Mouse (Mus musculus): Measurements from ENCODE around the gene Cldn24.
"Not testable (repeated sequence)": the region's sequence is repeated elsewhere in the genome, so short reads cannot be mapped to it uniquely, and the experiment has no call there.

The Cldn24 gene

GRCm38 (mm10) chr8:47821843-47822242, at the start of gene Cldn24:
TSS of gene Cldn24 (plus strand) at chr8:47822143.
- no peak for DNase-seq (ENCODE audit: low read depth, low spot score)

DNA sequence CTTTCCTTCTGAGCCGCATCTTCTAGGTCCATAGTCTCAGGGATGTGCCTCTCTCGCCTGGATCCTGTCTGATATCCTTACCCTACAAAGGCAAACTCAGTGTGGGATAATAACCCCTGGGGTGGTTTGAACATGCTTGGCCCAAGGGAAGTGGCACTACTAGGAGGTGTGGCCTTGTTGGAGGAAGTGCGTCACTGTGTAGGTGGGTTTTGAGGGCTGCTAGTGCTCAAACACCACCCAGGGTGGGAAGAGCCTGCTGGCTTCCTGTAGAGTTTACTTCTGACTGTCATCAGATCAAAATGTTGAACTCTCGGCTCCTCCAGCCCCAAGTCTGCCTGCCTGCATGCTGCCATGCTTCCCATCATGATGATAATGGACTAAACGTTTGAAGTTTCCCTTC, 49.0 kb upstream of the Cldn24 start:
- DNase-seq (ENCODE audit: low read depth, low spot score) = no peak

DNA sequence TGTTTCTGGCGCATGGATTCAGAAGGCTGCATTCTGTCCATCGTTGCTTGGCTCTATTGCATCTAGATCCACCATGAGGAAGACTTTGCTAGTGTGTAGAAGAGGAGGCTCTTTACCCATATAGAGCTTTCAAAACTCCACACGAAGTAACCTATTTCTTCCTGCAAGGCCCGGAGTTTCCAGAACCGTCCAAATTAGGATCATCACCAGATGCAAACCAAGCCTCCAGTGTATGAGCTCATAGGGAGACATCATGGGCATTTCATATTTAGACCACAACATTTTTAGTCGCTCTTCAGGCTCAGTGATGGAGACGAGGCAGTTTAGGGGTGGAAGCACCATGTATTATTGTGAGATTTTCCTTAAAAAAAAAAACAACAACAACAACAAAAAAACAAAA, 44.5 kb upstream of the Cldn24 start:
- no peak for DNase-seq (ENCODE audit: low read depth, low spot score)

- DNase-seq (ENCODE audit: low read depth, low spot score) = no peak
These were observed 42.4 kb upstream of the Cldn24 start for GRCm38 (mm10) chr8:47779589-47779988.

GRCm38 (mm10) chr8:47781881-47782280, 40.1 kb upstream of the Cldn24 start:
- no peak for DNase-seq (ENCODE audit: low read depth, low spot score)

DNA sequence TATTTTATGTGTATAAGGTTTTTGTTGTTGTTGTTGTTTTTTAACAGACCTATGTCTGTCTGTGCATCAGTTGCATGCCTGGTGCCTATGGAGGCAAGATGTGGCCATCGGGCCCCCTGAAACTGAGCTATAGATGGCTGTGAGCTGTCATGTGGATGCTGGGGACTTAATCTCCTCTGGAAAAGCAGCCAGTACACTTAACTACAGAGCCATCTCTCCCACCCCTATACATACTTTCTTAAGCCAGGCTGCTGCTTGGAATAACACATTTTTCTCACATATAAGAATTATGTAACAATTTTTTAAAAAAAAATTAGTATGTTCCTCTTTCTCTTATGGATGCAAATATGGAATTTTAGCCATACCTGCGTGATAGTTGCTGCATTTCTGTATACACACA, 38.4 kb upstream of the Cldn24 start:
- no peak for DNase-seq (ENCODE audit: low read depth, low spot score)

GRCm38 (mm10) chr8:47783944-47784343, 38.0 kb upstream of the Cldn24 start:
- DNase-seq (ENCODE audit: low read depth, low spot score) = no peak

DNA sequence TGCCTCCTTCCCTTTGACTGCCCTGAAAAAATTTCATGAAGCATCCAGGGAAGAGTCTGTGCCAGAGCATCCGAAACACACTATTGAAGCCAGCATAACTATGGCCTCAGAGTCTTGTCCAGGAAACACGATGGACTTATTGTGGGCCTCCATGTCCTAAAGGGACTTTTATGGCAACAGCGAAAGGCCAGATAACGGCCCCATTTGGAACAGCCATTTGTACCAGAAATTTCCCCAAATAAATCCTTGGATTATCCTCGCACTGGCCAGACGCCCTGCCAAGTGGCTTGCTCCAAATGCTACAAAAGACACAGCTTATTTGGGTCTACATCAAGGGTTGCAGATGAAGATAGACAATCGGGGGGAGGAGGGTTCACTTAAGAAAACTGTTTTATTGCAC, 37.5 kb upstream of the Cldn24 start:
- no peak for DNase-seq (ENCODE audit: low read depth, low spot score)

DNA sequence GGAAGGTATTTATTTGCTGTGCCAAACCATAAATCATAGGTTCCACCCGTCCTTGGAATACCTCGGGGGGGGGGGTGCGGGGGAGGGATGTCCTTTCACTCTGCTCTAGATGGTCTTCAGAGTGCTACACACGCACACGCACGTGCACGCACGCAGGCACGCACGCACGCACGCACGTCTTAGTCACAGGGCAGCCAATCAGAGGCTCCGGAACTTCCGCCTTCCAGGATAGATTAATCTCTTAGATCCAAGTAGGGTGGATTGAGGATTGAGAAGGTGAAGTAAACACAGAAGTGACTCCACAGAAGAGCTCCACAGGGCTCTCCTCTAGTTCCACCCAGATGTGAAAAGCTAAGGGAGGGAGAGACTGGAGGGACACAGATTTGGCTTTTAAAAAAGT, 35.6 kb upstream of the Cldn24 start:
- DNase-seq (ENCODE audit: low read depth, low spot score) = no peak

GRCm38 (mm10) chr8:47787705-47788104, 34.2 kb upstream of the Cldn24 start:
- DNase-seq (ENCODE audit: low read depth, low spot score) = no peak

DNA sequence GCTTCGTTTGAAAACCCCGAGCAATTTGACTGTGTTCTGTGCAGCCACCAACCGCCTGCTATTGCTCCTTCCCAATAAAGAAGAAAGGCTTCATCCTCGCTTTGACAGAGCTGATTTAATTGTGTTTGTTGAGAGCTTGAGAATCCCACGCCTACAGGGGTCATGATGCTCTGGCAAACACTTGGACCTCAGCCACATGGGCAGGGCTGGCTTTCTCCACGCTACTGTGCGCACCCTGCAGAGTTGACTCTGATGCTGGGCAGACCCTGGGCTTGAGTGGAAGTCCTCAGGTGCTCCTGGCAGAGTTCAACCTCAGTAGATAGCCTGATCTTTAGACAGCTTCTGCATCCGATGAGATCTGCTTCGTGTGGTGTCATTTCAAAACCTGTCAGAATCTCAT, 30.0 kb upstream of the Cldn24 start:
- DNase-seq (ENCODE audit: low read depth, low spot score) = no peak

DNA sequence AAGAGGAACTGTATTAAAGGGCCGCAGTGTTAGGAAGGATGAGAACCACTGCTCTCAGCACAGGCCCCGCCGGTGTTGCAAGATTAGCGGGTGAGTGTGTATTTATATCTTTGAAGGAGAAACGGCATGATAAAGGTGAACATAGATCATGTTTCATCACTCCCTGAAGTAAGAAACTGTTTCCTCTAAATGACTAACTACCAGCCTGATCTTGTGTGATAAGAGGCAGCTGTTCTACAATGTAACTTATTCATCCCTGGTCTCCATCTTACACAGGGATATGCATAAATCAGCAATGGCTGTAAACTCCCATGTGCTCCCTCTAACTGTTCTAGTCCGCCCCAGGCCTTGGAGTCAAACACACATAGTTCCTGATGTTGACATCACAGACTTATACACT, 22.5 kb upstream of the Cldn24 start:
- no peak for DNase-seq (ENCODE audit: low read depth, low spot score)

GRCm38 (mm10) chr8:47802349-47802748, 19.6 kb upstream of the Cldn24 start:
- no peak for DNase-seq (ENCODE audit: low read depth, low spot score)

DNA sequence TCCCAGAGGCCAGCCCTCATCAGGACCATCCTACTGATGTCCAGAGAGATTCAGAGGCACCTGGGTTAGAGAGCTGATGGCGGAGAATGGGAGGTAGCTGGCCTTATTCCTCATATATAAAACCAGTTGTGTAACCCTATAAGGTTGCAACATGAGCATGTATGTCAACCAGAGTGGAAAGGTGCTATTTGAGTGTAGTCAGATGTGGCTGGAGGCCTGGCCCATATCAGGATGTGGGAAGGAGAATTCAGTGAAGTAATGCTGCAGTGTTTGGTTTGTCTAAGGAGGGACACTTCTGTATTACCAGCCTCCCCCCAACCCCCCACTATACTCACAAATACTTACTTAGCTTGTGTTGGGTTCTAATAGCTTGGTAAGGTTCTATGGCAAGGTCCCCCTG, 17.7 kb upstream of the Cldn24 start:
- no peak for DNase-seq (ENCODE audit: low read depth, low spot score)

GRCm38 (mm10) chr8:47809970-47810665, 11.8 kb upstream of the Cldn24 start:
- DNase-seq (ENCODE audit: low read depth, low spot score) = no peak

DNA sequence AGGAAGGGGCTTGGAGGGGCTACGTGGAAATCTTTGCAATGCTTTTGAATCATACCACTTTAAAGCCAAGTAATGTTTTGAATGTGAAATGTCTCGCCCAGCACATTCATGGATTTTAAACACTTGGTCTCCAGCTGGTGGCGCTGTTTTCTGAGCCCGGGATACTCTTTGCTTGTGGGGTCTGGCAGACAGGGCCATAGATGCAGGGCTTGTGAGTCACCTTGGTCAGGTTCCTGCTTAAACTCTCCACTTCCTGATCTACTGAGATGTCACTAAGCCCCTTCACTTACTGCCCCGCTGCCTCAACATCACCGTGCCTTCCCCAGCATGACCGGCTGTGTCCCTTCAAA, 11.3 kb upstream of the Cldn24 start:
- no peak for DNase-seq (ENCODE audit: low read depth, low spot score)

GRCm38 (mm10) chr8:47811221-47811620, 10.7 kb upstream of the Cldn24 start:
- no peak for DNase-seq (ENCODE audit: low read depth, low spot score)

DNA sequence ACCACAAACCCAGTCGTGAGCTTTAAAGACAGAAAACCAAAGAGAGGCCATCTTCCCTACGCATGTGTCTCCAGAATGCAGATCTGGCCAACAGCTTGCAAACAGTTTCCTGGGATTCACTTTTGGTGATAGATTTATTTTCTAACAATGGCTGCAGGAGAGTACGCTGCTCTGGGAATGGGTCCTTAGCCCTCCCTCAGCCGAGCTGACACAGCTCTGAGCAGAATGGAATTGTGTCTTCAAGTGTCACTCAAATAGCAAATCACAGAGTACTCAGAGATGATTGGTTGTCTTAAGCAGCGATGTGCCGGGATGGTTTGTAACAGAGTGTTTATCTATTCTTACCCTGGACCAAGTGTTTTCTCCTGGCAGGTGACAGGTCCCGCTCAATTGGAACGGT, 2.9 kb upstream of the Cldn24 start:
- no peak for DNase-seq (ENCODE audit: low read depth, low spot score)

DNA sequence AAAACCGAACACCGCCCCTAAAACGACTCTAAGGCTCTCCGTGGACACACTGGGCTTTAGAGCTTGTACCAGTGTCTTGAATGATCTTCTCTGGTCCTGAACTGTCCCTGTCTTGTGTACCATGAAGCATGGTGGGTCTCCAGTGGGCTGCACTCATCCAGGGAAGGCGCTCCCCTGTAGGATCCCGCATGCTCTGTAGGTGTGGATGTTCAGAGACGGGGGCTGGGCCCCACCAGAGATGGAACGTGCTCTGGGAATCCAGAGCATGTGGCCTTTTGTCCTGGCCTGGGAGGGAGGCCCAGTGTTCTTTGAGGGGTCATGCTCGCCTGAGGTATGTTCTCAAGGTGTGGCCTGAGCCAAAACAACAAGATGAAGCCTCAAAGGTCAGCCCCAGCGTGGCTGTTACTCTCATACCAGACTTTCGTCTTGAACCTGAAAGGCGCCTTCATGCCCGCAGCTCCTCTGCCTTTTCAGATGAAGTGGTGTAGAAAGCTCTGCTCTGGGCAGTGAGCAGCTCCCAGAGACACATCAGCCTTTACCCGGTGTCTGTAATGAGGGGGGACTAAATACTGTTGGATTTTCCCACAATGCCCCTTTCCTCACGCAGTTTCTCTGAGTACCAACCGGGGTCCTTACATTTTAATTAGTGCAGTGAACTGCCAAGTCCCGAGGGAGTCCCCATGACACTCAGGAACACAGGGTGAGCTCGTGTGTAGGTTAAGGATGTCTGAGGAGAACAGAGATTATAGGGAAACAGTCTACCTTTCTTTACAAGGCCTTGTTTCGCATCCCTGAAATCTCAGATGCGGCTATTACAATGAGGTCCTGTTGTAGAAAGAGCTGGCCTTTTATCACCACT, 800 bp upstream of the Cldn24 start:
- DNase-seq (ENCODE audit: low read depth, low spot score) = no peak

- not testable (repeated sequence) for DNase-seq (ENCODE audit: low read depth, low spot score)
These were observed 598 bp downstream of the Cldn24 start for GRCm38 (mm10) chr8:47822541-47822940.

GRCm38 (mm10) chr8:47823777-47824176, 1.8 kb downstream of the Cldn24 start:
- no peak for DNase-seq (ENCODE audit: low read depth, low spot score)

DNA sequence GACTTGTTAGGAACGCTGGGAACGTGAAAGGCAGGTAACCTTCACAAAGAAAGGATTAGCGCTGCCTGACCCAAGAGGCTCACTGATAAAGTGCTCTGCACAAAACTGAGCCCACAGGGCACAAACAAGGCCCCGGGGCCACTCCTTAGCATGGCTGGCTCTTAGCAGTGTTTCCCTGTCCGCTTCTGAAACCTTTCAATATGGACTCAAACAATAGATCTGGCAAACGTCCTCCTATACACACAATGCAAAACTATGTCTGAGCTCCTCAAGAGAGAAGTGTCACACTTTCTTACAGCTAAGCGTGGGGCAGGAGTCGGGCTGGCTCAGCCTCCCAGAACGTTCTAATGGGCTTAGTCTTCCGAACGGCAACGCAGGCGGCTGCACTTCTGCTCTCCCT, 2.2 kb downstream of the Cldn24 start, which contains the start of gene Cldn22:
TSS of gene Cldn22 (plus strand) at position 301 of the 400 bp plus-strand sequence.
- DNase-seq (ENCODE audit: low read depth, low spot score) = no peak

DNA sequence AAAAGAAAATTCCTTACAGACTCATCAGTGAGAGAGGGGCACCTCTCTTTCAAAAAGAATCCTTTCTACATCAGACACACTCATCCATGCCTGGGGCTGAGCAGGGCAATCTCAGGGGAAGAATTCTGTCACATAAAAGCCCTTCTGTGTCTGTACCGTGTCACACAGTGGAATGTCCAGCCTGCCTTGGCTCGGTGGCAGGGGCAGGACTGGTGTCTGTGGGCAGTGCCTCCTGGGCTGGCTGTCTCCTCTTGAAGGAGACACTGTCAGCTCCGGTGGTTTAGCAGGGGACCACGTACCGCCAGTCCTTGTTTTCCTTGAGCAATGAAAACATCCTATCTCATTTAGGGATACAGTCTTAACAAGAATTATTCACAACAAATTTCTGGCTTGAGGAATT, 3.7 kb downstream of the Cldn24 start:
- no peak for DNase-seq (ENCODE audit: low read depth, low spot score)

All from c-Kit-negative CD71-positive TER-119-positive erythroid progenitor cells, embryonic 14.5 days (primary cell).